Mouse (Mus musculus) kidney, adult 8-10 months (tissue): ENCODE measurements around the gene 1700113H08Rik.

Experiments used
- DNase-seq, 2 experiments: peaks; one replicate each; pipeline ENCODE4 v3.0.0; 2022

Gene 1700113H08Rik

DNA sequence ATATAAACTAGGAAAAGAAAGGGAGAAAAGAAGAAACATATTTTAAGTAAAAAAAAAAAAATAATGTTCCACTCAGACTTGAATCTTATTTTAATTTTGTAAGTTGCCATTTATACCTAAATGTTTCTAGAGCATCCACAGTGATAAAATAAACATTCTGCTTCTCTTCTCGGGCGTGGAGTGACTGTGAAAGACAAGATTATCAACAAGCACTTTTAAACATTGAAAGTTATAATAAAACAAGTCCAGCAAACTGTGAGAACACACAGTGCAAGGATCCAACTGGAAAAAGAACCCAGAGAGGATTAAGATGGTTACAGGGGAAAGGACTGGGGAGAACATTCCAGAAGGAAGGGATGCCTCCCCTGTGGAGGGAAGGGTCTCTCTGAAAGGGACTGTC is 155.0 kb downstream of the 1700113H08Rik start:
- DNase-seq = no peak

DNA sequence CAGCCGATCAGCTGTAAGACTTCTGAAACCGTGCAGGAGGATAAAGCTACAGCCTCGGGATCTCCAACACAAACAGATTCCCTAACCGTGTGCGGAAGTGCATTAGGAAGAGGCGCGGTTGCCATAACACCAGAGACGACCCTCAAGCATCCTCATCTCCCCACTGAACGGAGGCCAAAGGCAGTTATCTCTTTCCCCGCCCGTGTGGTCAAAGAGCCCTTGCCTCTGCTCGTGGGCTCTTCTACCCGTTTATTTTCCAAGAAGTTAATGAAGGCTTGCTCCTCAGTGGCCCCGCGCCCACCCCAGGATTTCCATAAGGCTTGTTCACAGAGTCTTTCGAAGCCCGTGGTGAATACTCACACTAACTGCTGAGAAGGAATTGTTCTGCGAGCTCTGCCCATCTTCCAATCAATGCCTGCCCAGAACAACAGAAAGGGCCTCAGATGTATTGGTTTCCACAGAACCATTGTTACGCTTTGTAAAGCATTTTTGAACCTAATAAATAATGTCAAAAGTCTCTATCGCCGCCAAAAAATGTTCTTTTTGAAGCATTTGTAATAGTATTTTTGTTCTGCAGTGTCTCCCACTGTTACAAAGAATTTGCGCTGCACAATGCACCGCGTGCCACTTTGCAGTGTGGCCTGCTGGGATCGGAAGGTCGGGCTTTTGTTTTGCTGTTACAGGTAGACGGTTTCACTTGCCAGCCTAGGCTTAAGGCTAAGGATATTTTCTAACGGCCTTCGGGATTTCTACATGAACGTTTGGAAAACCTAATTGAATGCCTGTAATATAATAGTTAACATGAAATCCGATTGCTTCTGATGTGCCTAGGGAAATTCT is 172.4 kb downstream of the 1700113H08Rik start:
- no peak for DNase-seq

DNA sequence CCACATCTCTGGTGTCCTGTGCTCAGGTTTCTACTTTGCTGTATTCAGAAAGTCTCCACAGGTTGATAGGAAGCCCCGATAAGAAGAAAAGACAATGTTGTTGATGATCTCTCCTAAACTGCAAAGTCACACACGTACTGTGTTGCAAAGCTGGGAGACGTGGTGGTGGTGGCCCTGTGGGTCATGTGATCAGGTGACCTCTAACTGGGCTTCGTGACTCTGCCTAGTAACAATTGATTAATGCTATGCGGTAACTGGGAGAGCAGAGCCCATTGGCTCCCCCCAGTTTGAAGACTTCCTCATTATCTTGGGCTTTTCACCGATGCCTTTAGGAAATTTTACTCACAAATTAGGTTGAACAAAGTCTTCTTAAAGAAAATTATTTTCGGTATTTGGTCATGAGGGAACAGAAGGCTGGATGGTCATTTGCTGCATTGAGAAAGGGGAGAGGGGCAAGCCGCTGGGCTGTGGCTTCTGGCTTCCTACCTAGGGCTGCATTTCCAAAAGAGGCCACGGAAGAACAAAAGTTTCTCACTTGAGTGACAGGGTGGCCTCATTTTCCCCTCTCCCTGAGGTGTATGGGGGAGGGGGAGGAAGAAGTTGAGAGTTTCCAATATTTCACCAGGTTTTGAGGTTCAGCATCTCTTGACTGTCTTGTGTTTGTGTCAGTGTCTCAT is 181.6 kb downstream of the 1700113H08Rik start:
- DNase-seq = no peak

DNA sequence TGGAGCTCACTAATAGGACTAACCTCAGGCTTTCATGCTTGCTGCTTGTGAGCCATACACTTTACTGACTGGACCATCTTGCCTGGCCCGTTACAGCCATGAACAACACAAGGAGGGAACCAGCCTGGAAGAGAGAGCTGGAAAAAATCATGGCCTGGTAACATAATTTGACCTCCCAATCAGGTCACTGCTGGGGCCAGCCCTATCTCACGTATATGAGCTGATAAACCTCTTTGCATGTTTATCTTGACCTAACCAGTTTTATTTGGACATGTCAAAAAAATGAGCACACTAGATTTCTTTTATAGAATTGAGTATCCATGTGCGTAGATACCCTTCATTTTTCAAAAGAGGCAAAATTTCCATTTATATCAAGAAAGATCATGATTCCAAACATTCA is 213.9 kb downstream of the 1700113H08Rik start:
- no peak for DNase-seq

DNA sequence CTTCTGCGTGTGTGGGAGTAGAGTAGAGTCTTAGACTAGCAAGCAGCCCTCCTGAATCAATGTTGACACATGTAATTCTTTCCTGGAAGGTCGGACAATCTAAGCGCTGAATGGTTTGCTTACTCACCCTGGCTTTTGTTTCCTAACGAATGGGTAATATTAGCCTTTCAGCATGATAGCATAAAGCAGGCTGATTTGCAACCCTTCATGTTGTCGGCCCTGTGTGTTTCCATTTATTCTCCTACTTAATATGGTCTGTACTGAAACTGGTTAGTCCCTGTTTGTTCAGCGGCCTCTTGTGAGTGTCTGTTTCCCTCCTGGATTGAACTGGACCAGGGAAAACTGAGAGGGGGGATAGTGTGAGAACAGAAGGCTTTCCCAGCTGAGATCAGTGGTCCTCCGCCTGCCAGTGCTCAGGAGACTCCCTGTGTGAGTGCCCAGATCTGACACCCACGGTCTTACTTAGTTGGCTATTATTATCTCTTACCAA is 214.3 kb downstream of the 1700113H08Rik start:
- no peak for DNase-seq

DNA sequence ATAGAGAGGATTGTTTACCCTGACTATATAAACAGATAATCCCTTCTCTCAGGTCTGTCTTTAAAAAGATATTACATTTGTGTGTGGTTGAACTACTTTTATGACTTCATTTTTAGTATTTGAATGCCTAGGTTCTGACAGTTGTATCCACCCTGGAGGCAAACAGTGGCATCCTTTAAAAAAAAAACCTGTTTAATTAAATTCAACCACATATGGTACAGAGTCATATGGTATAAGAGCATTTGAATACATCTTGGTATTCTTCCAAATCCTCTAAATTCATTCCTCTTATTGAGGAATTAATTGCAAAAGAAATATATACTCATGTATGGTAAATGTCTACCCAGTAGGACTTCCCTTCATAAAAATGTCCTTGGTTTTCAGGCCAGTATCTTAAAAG is 217.2 kb downstream of the 1700113H08Rik start:
- DNase-seq = no peak
